Mouse (Mus musculus): ENCODE measurements at regions not wholly inside any gene's neighbourhood (a gene's known extent, or its start where the extent isn't known, plus 50 kb on each side); places are given as distances from the start of the nearest gene placed in this dataset.

DNA sequence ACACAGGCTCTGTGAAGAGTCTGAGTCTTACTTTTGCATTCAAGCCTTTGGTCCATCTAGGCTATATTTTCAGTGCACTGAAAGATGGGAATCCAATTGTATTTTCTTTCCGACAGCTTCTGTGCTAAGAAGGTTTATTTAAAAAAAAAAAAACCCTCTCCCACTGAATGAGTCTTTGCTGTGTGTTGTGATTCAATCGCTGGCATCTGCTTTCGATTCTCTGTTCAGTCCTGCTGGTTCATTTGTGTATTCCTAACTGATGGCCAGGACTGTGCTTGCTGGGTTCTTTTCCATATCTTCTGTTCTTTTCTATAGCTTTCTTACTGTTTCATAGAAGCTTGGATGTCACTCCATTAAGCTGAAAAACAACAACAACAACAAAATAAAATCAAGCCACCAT lies 132.9 kb downstream of the Tex36 start:
- no peak for DNase-seq (ENCODE audit: low read depth, low spot score)

DNA sequence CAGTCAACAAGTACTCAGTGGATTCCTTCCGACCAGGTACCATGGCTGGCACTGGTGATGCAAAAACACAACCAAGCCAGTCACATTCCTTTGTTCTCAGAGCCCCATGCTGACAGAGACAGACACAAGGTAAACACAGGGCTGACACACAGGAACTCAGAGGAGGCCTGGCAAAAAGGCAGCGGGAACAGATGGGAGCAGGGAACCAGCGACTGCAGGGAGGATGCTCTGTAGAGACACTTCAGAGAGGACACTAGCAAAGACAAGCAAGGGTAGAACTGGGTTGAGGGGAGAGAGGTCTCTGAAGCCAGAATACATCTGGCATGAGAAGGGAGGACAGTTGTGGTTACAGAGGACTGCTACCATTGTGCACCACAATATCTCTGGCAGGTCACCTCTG lies 133.6 kb downstream of the Tex36 start:
- DNase-seq (ENCODE audit: low read depth, low spot score), result no peak

DNA sequence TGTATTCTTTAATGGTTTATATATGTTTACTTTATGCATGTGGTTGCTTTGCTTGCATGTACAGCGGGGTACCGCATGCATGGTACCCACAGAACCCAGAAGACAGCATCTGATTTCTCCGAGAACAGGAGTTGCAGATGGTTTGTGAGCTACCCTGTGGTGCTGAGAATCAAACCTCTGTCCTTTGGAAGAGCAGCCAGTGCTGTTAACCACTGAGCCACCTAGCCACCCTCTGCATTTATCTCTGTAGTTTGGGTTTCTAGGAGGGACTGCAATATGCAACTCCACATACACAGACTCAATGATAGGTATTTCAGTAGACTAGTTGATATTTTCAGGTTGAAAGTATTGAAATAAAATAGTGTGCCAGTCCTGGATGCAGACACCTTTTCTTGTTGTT lies 134.4 kb downstream of the Tex36 start:
- no peak for DNase-seq (ENCODE audit: low read depth, low spot score)

DNA sequence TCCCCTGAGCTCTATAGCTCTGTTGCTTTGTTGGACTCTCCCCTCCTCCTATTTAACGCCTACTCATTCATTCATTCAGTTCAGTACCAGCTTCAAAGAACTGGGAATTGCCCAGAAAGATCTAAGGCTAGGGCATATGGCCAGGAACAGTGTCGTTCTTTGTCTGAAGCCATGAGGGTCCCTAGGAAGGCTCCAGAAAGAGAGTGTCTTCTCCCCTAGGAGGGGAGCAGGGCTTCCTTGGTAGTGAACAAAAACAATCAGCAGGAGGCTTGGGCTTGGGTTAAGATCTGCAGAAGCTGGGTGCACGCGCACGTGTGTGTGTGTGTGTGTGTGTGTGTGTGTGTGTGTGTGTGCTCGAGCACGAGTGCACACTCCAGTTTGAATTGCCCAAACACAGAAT lies 142.7 kb downstream of the Tex36 start:
- DNase-seq (ENCODE audit: low read depth, low spot score), result no peak

DNA sequence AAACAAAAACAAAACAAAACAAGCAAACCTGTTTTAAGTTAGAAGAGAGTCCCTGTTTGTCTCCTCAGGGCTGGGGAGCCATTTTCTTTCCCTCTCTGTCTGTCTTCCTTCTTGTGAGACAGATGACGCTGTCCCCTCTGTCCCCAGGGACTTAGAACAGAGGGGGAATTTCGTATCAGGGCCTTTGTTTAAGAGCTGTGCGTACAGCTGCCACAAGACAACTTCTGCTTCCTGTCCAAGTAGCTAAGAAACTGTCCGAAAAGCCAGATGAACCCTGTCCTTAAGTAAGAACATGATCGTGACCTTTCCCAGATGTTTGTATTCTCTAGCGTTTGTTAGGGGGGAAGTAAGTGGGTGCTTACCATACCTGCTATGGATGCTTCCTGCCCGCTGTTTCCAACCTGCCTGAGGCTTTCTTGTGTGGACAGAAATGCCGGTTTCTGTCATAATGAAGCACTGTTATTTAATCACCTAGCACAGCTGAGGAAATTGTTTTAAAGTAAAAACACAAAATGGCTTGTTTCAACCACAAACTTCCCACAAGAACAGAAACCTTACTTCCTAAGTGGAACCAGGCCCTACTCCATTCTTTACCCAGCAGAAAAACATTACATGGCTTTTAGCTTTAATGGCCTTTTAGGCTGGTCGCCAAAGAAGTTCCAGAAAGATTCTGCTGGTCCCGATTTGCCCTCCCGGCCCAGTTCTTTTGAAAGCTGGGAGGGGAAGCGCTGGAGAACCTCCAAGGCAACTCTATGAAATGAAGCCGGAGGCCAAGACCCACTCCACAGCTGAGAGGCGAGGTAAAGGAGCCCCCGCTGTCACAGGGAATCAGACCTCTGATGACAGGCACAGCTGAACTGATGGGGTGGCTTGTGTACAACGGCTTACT lies 144.3 kb downstream of the Tex36 start:
- DNase-seq (ENCODE audit: low read depth, low spot score), result no peak

DNA sequence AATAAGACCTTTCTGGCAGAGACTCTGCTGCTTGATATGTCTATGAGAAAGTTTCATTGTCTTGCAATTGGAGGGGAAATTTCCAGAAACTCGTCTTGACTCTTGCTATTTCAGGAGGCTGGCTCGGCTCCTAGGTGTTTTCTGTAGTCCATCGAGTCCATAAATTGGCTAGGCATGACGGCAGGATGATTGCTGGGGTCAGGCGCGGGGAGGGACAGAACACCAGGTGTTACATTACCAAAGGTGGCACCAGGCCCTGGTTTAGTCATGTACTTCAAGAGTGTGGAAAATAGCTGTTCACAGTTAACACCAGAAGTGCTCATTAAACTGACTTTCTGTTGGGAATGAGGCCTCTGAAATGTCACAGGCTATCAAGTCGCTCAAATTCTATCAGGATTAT lies 151.7 kb downstream of the Tex36 start:
- DNase-seq (ENCODE audit: low read depth, low spot score), result no peak

DNA sequence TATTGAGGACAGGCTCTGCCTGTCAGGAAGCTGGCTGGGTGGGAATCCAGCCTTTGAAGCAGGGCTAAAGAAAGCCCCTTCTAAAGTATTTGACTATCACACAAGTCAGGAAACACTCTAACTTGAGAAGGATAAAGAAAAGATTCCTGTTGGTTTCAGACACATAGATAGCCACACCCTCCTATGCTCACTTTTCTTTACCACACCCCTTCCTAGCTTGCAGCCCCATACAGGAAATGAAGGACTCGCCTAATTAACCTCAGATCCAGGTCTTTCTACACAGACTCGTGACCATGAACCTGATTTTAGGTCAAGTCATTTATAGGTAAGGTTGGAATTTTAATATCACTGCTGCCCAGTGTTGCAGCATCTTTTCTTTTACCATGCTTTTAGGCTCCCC lies 154.9 kb downstream of the Tex36 start:
- no peak for DNase-seq (ENCODE audit: low read depth, low spot score)

DNA sequence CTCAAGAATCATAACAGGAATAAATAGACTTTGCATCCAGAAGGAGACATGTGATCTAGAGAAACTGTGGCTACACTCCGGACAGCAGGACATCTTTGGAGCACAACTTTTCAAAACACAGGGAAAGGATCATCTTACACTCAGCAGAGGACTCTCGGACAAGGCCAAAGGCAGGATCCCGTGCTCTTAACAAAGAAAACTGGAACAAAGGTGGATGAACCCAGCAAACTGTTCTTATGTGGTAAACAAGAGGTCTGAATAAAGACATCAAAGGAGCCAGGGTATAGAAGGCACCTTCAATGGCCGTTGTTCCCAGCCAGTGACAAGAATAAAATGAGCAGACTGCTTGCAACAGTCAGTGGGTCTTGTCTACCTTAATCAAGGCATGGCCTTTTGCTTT lies 160.3 kb downstream of the Tex36 start:
- DNase-seq (ENCODE audit: low read depth, low spot score), result peak; percentile 89

DNA sequence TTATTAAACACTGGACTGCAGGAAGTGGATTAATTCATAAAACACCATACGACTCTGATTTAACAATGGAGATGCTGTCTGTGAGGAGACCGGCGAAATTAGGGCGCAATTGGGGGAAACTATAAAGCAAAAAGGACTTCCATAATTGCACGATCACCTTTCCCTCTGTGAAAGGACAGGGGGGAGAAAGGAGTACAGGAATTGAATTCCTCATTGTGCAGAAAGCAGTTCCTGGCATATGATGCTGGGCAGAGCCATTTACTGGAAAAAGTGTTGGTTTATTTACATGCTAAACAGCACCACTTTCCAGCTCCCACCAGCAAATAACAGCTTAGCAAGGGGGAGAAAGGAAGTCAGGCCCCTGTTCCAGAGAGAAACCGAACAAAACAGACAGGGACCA lies 160.8 kb downstream of the Tex36 start:
- DNase-seq (ENCODE audit: low read depth, low spot score), result peak; percentile 48

DNA sequence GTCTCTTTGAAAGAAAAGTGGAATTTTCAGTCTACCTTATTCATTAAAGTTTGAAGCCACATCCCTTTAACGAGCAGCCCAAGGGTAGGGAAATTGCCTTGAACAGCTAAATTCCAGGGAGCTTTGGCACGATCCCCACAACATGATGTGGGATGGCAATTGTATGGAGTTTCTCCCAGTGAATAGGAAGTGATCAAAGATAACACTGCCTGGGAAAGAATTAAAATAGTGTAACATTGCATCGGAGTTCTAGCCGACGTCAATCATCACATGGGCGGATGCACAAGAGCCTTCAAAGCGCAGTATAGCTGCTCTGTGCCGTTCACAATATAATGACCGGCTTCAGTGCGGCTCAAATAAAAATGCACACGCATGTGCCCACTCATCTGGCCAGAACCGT lies 161.2 kb downstream of the Tex36 start:
- no peak for DNase-seq (ENCODE audit: low read depth, low spot score)

DNA sequence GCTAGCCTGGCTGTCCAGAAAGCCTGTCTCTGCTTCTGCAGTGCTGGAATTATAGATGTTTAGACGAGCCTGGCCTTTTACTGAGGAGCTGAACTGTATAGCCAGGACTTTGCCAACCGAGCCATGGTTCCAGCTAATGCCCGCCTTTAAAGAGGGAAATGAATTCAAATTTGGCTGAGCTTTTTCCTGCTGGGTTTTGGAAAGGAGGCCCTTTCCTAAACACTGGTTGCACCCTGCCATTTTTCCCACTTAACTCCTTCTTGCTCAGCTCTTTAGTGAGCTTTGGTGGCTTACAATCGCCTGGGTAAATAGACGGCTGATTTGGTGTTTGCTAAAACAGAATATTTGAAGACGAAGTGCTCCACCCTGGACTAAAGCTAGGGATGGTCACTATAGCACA lies 161.9 kb downstream of the Tex36 start:
- DNase-seq (ENCODE audit: low read depth, low spot score), result no peak

DNA sequence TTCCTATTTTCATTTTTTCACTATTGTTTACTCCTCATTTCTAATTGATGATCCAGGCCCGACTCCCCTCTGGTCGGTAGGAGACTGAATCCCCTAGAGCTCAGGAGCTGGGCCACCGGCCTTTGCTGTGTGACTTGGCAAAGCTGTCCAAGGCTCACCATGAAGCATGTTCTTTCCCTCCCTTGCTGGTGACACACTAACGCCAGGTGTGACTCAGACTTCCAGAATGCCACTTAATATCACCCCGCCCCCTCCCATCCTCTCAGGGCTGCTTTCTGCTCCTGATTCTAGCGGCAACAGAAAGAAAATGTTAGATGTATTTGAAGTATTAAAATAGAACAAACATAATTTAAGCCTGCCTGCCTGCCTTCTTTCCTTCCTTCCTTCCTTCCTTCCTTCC lies 163.3 kb downstream of the Tex36 start:
- DNase-seq (ENCODE audit: low read depth, low spot score), result no peak

DNA sequence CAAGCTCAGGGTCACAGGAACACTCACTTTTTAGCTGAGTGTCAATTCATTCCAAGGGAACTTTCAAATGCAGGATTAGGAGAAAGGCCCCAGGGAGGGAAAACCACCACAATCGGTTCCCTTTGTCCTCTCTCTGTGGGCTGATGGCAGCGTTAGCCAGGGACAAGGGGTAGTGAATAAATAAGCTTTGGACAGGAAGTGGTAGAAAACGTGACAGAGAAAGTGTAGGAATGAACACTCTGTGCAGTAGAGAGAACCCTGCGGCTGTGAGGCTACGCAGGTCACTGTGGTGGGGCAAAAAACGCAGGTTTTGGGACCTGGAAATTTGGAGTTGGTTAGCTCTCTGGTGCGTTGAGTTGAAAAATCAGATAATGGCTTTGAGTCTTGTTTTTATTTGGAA lies 164.1 kb downstream of the Tex36 start:
- DNase-seq (ENCODE audit: low read depth, low spot score), result peak; percentile 83

DNA sequence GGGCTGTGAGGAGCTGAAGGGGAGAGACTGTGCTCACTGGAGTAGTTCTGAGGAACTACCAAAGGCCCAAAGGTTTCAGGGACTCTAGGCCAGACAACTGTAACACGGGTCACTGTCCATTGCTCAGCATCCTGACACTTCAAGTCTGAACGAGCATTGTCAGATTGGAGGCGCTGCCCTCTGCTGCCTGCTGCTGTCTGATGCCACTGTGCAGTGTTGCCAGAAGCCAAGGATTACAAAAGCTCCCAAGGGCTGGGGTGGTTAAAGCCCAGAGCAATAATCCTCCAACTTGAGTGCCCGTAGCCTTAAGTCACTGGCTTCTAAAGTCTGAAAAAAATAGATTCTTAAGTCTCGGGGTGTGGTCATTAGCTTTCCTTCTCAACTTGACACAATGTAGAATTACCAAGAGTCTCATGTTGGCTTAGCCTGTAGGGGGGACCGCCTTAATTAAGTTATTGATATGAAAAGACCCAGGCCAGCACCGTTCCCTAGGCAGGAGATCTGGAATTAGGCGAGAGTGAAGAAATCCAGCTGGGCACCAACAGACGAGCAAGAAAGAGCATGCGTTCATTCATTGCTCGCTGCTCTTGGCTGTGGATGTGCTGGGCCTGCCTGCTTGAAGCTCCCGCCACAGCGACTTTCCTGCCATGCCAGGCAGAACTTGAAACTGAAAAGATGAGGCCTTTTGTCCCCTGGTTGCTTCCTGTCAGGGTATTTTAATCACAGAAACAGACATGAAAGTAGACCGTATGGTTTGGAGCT lies 166.2 kb downstream of the Tex36 start:
- DNase-seq (ENCODE audit: low read depth, low spot score), result no peak

DNA sequence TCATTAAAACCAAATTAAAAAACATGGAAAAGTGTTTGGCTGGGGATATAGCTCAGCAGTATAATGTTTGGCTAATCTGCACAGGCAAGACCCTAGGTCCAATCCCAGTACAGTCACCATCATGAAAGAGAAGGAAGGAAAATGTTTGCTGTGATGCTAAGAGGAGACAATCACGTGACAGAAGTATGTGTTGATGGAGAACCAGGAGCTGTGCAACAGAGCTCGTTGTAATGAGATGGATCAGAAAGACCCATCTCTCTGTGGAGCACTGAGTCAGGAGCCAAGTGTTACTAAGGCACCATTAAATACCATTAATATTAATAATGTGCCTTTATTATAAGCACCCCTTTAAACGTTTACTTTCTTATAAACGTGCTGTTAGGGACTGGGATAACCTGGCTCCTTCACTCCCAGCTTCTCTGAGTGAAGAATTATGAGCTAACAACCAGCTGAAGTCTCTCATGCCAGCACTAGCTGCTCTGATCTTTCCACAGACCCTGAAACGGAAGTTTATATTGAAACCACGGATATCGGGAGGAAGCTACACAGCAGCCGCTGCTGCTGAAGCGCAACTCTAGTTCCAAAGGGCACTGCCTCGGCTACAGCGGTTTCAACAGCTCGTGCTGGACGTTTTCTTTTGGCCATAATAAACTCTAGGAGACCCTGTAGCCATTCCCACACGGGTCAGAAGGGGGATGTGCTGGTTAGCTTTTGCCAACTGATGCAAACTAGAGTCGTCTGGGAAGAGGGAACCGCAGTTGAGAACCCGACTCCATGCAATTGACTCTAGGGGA lies 167.7 kb downstream of the Tex36 start:
- no peak for DNase-seq (ENCODE audit: low read depth, low spot score)

DNA sequence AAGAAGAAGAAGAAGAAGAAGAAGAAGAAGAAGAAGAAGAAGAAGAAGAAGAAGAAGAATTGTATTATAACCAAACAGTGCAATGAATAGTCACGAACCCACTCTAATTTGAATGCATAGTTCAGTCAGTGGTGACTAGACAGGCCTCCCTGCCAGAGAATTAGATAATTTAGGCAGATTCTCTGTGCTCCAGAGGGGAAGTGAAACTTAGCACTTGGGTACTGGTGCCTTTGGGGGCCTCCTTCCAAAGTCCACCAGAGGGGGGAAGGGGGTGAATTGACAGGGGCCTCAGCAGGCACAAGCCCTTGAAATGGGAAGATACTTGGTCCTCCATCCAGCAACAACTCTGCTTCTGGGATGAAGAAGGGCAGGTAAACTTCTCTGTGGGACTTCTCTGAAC lies 169.6 kb downstream of the Tex36 start:
- DNase-seq (ENCODE audit: low read depth, low spot score), result no peak

DNA sequence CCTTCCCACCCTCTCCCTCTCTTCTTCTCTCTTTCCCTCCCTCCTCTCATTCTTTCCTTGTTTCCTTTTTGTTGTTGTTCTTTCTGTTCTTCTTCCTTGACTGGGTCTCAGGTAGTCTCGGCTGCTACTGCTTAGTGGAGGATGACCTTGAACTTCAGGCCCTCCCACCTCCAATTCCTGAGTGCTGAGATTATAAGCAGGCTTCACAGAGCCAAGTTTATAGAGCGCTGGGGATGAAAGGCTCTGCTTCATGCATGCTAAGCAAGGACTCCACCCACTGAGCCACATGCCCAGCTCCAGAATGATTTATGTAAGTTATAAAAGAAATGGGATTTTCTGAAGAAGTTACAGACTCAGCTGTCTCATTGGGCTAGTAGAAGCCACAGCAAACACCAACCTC lies 199.9 kb downstream of the Tex36 start:
- DNase-seq (ENCODE audit: low read depth, low spot score), result no peak

DNA sequence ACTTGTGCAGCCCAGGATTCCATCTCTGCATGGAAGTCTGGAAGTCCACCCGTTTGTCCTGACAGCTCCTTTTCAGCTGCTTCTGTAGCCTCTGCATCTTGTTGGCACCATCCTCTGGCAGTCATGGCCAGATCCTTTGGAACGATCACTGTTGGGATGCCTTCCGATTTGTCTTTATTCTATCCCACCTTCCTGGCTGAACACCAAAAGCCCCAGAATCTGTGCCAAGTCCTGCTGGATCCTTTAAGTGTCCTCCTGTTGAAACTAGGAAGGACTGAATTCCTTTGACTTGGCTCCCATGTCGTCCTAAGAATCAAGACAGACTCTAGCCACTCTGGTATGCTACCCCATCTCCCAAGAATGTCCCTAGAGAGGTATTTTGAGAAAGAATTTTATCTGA lies 201.3 kb downstream of the Tex36 start:
- no peak for DNase-seq (ENCODE audit: low read depth, low spot score)

DNA sequence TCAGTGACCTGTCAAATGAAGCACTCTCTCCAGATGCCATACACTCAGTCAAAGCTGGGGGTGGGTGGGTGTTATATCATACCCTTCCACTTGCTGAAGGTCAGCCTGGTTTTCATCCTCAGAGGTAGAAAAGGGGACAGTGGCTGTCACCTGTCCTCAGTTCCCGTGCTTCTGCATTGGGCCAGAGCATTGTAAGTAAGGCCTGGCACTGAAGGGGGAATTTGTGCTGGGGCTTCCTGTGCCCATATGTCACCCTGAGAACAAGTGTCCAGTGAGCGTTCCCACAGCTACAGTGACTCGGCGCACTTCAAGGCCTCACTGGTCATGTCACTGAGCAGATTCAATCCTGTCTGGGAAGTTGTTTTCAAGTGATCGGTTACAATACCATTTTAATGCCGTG lies 213.2 kb downstream of the Tex36 start:
- DNase-seq (ENCODE audit: low read depth, low spot score), result no peak

DNA sequence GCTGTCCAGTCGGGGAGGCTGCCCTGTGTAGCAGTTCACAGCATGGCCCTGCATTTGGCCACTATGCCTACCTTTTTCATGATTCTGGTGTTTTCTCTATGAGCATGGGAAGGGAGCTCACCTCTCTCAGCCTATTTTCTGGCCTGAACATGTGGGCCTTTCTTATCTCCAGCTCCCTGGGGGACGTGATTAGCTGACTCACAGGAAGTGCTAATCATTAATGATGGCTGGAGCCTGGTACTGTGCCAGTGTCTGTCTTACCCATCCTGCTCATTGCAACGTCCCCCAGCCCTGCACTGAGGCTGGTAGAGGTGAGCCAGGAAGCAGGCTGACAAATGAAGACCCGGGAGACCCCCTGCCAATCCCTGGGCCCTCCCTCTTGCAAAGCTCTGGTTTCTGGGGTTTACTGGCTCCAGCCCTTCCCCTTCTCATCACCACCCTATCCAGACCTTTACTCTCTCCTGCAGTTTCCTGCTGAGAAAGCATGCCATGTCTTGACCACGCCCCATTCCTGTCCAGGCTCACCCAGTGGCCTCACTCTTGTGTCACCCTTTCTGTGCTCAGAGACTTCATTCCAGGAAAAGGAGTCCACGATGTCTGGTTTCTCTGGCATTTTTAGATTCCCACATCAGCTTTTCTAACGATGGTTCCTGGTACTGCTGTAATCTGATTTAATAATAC lies 219.8 kb downstream of the Tex36 start:
- DNase-seq (ENCODE audit: low read depth, low spot score), result peak; percentile 65

DNA sequence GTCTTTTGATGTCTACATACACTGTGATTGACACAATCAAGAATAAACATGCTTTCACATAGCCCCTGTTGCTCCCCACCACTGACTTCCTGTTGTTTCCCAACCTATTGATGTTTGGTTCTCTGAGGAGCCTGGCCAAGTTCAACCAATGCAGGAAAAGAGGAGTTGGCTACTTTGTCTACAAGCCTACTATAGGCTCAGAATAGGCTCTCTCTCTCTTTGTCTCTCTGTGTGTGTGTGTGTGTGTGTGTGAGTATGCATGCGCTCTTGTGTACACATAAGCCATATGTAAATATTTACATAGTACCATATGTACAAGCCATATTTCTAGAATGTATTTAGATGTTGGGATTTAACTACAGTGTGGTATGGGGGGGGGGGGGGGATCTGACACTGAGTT lies 222.6 kb downstream of the Tex36 start:
- no peak for DNase-seq (ENCODE audit: low read depth, low spot score)

DNA sequence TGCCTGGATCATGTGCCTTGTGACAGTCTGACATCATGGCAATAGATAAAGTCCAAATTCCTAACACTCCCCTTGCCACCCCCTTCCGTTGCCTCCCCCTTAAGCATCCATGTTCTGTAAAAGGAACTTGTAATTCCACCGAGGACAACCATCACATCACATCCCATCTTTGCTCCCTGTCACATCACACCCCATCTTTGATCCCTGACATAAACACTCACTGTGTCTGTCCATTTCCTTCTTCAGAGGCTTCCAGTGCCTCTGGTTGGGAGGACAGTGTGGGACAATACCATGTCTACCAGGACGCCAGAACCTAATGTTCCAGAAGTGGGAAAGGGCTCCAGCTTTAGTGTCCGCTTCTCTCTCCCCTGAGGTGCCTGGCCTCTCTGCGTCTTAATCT lies 223.6 kb downstream of the Tex36 start:
- DNase-seq (ENCODE audit: low read depth, low spot score), result no peak

Measured in ZHBTc4 (cell line).